Mouse (Mus musculus) gonadal fat pad, adult 2 months (tissue): ENCODE data around the gene Gm2012. TPM values are rescaled to one million over a fixed set of nuclear protein-coding genes. Genes with fewer than 3 reads are reported as not detected.
"Not testable (repeated sequence)": the region's sequence is repeated elsewhere in the genome, so short reads cannot be mapped to it uniquely, and the experiment has no call there.

Source experiments
- DNase-seq: peaks from one replicate; pipeline ENCODE4 v3.0.0-alpha.2; 2012; ENCODE audit warnings: low read depth
- polyA plus RNA-seq: library from polyadenylated mRNA; depleted of rRNA; stranded (reverse); fragments of >200 nt; gene quantifications from 2 replicates; pipeline ENCODE4 v1.2.3, GENCODE M21; 2012; rRNA removed

Gm2012 gene
- polyA plus RNA-seq = not detected in 2 replicates

DNA sequence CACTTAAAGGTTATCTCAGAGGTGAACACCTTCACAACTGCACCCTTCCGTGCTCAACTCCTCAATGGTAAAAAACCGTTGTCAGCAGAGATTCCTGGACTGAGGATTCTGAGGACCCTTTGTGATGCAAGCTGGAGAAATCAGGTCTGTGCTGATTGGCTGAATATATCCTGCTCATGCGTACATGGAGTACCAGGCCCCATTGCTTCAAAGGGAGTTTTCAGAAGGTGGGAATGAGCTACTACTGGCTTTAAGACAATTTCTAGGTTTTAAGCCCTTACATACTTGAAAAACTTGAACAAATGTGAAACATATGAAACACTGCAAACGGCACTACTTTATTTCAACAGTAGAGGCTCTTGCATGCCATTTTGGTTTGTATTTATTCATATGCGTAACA is at the start of gene Gm2012:
TSS of gene Gm2012 (minus strand) at position 101 of the 400 bp plus-strand sequence.
- DNase-seq = not testable (repeated sequence)

DNA sequence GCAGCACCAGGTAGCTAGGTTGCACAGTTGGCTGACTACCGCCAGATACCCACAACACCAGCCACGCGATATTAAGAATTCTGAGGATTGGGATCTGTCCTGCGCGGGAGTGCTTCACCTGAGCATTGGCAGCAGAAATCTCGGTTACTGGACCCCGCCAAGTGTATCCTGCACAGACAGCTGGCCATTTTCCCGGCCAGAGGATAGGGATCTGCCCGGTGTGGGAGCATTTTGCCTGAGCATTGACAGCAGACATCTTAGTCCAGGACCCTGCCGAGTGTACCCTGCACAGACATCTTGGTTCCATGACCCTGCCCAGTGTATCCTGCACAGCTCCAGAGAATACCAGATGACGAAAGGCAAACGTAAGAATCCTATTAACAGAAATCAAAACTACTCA is 72.0 kb downstream of the Gm2012 start:
- not testable (repeated sequence) for DNase-seq

Other genes starting within 250 kb of the Gm2012 start
- gene Gm5168, start 180.3 kb downstream of the Gm2012 start, polyA plus RNA-seq = not detected in 2 replicates
- not detected in 2 replicates for gene Gm2030, start 78.7 kb upstream of the Gm2012 start, polyA plus RNA-seq